Mouse (Mus musculus) midbrain, embryonic 10.5 days (tissue): Measurements from ENCODE around the gene Midn. TPM values are rescaled to one million over a fixed set of nuclear protein-coding genes. Genes with fewer than 3 reads are reported as not detected.

ENCODE experiments used
- DNase-seq: peaks from one replicate; pipeline ENCODE4 v3.0.0-alpha.2; 2017; ENCODE audit warnings: low spot score
- H3K27ac ChIP-seq: fragments of 300-500 bp; sonication (generic); replicated peaks from 2 replicates; pipeline ENCODE4 v1.5.1; 2016; ENCODE audit warnings: mild to moderate bottlenecking
- H3K27me3 ChIP-seq: fragments of 300-500 bp; sonication (generic); 2 replicates; pipeline ENCODE4 v1.6.1; 2016; ENCODE audit warnings: low read depth, mild to moderate bottlenecking; ENCODE audit not compliant: poor library complexity, severe bottlenecking
- H3K36me3 ChIP-seq: fragments of 300-500 bp; sonication (generic); 2 replicates; pipeline ENCODE4 v1.6.1; 2016; ENCODE audit warnings: mild to moderate bottlenecking, moderate library complexity
- H3K4me1 ChIP-seq: fragments of 300-500 bp; sonication (generic); 2 replicates; pipeline ENCODE4 v1.6.1; 2016
- H3K4me3 ChIP-seq: fragments of 300-500 bp; sonication (generic); 2 replicates; pipeline ENCODE4 v1.5.1; 2016; ENCODE audit warnings: mild to moderate bottlenecking, moderate library complexity
- H3K9me3 ChIP-seq: fragments of 300-500 bp; sonication (generic); replicated peaks from 2 replicates; pipeline ENCODE4 v1.6.1; 2016; ENCODE audit warnings: mild to moderate bottlenecking
- WGBS: fragments of 180-500 bp; shearing (Covaris S2); methylation state at CpG from one replicate; pipeline ENCODE4 v1.1.7; 2016; 5-methylcytosine and 5-hydroxymethylcytosine counted together
- polyA plus RNA-seq: library from polyadenylated mRNA; unstranded; fragments of >200 nt; fragmentation: Nextera tagmentation; extraction: Ambion mirVana; gene quantifications from 2 replicates; pipeline ENCODE4 v1.2.1, GENCODE M21; 2016

Midn gene
- polyA plus RNA-seq, 1 experiment from 2014 or later, result 17.8 TPM

DNA sequence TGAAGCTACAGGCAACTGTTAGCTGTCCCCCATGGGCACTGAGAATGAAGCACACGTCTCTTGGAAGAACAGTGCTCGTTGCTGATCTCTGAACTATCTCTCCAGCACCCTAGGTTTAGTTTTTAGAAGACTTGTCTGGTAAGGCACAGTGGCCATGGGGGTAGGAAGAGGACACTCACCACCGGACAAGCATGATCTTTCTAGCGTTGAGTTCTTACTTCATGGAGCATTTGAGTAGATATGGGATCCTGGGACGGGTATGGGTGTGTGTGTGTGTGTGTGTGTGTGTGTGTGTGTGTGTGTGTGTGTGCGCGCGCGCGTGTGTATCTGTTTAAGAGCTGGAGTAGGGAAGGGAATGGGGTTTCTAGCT is 7.4 kb upstream of the Midn start, which contains the start of gene Cbarp:
Gene Cbarp (minus strand): TSS at position 170 of the 370 bp plus-strand sequence.
- Histone ChIP-seq H3K27ac (peak within 1 kb of the TSS; percentile 92), H3K4me3 (peak within 1 kb of the TSS; percentile 87), H3K9me3 (no peaks in the 10 kb centered on the region), H3K36me3 (peaks cover 37% of the 10 kb centered on the region), H3K4me1 (peaks cover 91% of the 10 kb centered on the region), H3K27me3 (peaks cover 44% of the 10 kb centered on the region)
- 69% methylated on average over 10 of the region's 10 CpGs for WGBS
- DNase-seq, result no peak

DNA sequence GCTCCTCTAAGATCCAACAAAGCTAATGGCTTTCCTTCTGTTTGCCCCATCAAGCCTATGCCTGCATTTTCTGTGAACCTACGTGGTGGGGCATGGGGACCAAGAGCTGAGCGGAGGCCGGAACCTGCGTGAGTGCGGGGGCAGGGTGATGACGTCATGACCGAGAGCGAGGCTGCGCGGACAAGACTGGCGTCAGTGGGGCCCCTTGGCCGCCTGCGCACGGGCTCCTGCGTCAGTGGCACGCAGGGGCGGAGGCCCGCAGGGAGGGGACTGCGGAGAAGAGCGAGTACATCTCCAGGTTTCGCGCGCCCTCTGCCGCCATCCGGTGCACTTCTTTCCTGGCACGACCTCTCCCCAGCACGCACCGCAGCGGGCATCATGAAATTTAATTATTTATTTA is 6.8 kb upstream of the Midn start:
- H3K36me3 ChIP-seq, result peaks cover 37% of the 10 kb centered on the region
- H3K9me3 ChIP-seq, result no peaks in the 10 kb centered on the region
- peak overlapping the region; percentile 92 for H3K27ac ChIP-seq
- peak overlapping the region; percentile 84 for H3K4me3 ChIP-seq
- peaks cover 94% of the 10 kb centered on the region for H3K4me1 ChIP-seq
- peaks cover 38% of the 10 kb centered on the region for H3K27me3 ChIP-seq
- WGBS, result under 1% methylated on average over 29 of the region's 29 CpGs
- DNase-seq, result peak; percentile 93

DNA sequence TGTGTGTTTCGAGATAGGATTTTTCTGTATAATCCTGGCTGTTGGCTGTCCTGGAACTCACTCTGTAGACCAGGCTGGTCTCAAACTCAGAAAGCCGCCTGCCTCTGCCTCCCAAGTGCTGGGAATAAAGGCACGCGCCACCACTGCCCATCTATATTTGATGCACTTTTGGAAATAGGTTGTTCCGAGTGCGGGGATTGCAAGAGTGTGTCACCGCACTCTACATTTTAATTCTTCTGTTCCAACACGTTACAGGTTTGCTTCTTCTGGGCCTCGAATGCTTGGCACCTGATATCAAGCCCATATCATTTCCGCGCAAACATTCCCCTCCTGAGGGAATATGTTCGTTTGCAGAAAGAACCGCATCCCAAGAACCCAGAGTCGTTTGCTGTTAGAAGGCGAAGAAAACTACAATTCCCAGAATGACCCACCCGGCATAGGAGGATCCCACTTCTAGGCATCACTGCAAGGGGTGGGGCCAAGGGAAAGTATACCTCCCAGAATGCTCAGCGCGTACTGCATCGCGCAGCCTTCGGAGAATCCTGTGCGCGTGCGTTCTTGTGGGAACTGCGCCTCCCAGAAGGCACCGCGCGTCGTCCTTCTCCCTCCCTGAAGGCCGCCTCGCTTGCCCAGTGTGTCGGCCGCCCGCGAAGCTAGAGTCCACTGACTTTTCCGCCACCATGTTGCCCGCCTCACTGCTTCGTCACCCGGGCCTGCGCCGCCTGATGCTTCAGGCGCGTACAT is 6.1 kb upstream of the Midn start:
- peaks cover 31% of the 10 kb centered on the region for H3K27me3 ChIP-seq
- H3K4me3 ChIP-seq, result peak overlapping the region; percentile 84
- DNase-seq, result peak; percentile 94
- H3K9me3 ChIP-seq, result no peaks in the 10 kb centered on the region
- H3K27ac ChIP-seq, result peak overlapping the region; percentile 92
- H3K36me3 ChIP-seq, result peaks cover 35% of the 10 kb centered on the region
- H3K4me1 ChIP-seq, result peaks cover 94% of the 10 kb centered on the region
- 2% methylated on average over 43 of the region's 43 CpGs for WGBS

DNA sequence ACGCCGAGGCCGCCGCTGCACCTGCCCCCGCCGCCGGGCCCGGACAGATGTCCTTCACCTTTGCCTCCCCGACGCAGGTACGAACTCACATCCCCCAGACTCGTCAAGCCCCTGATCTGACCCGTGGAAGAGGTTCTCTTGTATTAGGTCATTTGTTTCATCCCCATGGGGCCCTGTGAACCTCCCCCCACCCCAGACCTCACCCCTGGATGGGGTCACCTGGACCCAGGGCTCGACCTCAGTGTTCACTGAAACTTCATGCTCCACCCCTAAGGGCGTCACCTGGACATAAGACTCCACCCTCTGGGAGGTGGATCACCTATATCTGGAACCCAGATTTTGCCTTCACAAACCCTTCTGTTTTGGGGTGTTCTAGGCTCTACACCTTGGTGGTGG is 5.5 kb upstream of the Midn start:
- Histone ChIP-seq H3K36me3 (peaks cover 35% of the 10 kb centered on the region), H3K4me1 (peaks cover 94% of the 10 kb centered on the region), H3K9me3 (no peaks in the 10 kb centered on the region), H3K27me3 (peaks cover 25% of the 10 kb centered on the region), H3K4me3 (peak overlapping the region; percentile 84), H3K27ac (peak overlapping the region; percentile 92)
- no peak for DNase-seq
- 1% methylated on average over 15 of the region's 15 CpGs for WGBS

DNA sequence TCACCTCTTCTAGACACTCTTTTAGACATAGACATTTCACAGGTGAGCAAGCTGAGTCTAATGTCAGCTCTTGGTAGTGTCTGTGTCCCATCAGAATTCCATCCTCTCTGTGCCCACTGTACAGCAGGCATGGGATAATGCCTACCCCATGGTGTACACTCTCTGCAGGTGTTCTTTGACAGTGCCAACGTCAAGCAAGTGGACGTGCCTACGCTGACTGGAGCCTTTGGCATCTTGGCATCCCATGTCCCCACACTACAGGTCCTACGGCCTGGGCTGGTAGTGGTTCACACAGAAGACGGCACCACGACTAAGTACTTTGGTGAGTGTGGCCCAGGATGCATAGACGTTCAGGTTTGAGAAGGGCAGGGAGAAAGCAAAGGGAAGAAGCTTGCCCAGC is 4.4 kb upstream of the Midn start:
- Histone ChIP-seq H3K36me3 (peaks cover 35% of the 10 kb centered on the region), H3K9me3 (no peaks in the 10 kb centered on the region), H3K27ac (no peak overlapping the region), H3K27me3 (peaks cover 16% of the 10 kb centered on the region), H3K4me1 (peaks cover 91% of the 10 kb centered on the region), H3K4me3 (peak overlapping the region; percentile 84)
- no peak for DNase-seq
- 94% methylated on average over 7 of the region's 7 CpGs for WGBS

DNA sequence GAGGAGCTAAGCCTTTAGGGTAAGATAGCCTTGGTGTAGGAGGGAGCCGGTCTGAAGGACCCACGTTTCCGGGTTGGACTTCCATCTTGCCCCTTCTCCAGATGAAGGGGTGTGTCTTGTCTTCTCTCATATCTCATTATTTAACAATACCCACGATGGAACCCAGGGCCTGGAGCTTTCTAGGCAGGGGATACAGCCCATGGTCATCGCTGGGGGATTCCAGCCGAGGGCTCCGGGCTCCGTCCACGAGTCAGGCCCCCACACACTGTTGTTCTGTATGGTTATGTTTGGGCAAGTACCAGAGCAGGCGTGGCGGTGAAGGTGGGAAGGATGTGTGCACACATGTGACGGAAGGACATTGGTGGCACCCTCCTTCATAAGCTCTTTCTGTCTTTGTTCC is 3.9 kb upstream of the Midn start:
- WGBS, result 93% methylated on average over 12 of the region's 12 CpGs
- Histone ChIP-seq H3K9me3 (no peaks in the 10 kb centered on the region), H3K4me1 (peaks cover 86% of the 10 kb centered on the region), H3K36me3 (peaks cover 35% of the 10 kb centered on the region), H3K27ac (no peak overlapping the region), H3K27me3 (peaks cover 16% of the 10 kb centered on the region), H3K4me3 (peak overlapping the region; percentile 84)
- no peak for DNase-seq

DNA sequence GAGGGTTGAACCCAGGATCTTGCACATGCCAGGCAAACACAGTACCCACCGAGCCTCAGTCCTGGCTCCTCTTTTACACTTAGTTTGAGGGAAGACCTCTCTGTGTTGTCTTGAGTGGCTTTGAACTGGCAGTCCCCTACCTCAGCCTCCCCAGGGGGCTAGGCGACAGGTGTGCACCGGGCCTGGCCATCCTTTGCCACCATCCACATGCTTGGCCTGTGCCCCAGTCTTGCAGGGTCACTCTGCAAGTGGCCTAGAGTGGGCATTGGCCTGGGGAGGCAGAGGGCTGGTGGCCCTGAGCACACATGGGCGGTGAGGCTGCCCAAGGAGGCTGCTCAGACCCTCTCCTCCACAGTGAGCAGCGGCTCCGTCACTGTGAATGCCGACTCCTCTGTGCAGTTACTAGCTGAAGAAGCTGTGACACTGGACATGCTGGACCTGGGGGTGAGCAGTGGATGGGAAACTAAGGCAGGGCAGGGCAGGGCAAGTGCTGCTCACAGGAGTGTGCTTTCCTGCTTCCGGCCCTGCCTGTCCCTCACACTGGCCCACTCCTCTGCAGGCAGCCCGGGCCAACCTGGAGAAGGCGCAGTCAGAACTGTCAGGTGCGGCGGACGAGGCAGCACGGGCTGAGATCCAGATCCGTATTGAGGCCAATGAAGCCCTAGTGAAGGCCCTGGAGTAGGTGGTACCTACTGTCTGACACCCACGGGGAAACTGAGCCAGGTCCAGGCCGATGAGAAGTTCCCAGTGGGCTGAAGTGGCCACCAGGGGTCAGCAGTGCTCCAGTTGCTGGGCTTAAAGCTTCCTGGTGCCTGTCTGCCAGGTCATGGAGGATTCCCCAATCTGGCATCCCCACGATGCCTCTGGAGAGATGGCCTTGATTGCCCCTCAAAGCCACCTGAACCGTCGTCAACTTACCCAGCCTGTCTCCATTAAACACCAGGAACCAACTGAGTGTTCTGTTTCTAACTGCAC is 2.9 kb upstream of the Midn start:
- WGBS, result 79% methylated on average over 20 of the region's 20 CpGs
- H3K4me3 ChIP-seq, result peak overlapping the region; percentile 84
- H3K27ac ChIP-seq, result peak overlapping the region; percentile 100

DNA sequence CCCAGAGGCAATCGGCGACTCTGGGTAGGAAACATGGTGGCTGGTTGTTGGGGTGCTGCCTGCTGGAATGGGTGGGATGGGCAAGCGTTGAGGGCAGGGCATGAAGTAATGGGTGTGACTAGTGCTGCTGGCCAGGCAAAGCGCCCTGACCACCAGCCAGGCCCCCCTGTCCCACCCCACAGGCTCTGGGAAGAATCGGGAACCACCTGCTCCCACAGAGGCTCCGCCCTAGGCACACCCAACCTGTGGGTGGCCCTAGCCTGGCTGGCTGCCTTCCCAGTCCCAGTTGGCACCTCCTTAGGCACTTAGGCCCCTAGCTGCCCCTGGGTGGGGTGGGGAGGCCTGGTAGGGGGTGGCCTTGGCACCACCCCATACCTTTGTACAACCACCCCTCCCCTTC is 2.2 kb upstream of the Midn start:
- no peaks in the 10 kb centered on the region for H3K27me3 ChIP-seq
- H3K4me1 ChIP-seq, result peaks cover 75% of the 10 kb centered on the region
- peak overlapping the region; percentile 100 for H3K27ac ChIP-seq
- H3K9me3 ChIP-seq, result no peaks in the 10 kb centered on the region
- peak overlapping the region; percentile 84 for H3K4me3 ChIP-seq
- DNase-seq, result no peak
- WGBS, result 86% methylated on average over 6 of the region's 6 CpGs
- peaks cover 48% of the 10 kb centered on the region for H3K36me3 ChIP-seq

More for the DNA sequence above, 2.9 kb upstream of the Midn start:
- Histone ChIP-seq H3K4me1 (peaks cover 82% of the 10 kb centered on the region), H3K36me3 (peaks cover 41% of the 10 kb centered on the region), H3K9me3 (no peaks in the 10 kb centered on the region), H3K27me3 (peaks cover 7% of the 10 kb centered on the region; the same call in 1 of the 2 replicates)
- DNase-seq, result peak; percentile 79

DNA sequence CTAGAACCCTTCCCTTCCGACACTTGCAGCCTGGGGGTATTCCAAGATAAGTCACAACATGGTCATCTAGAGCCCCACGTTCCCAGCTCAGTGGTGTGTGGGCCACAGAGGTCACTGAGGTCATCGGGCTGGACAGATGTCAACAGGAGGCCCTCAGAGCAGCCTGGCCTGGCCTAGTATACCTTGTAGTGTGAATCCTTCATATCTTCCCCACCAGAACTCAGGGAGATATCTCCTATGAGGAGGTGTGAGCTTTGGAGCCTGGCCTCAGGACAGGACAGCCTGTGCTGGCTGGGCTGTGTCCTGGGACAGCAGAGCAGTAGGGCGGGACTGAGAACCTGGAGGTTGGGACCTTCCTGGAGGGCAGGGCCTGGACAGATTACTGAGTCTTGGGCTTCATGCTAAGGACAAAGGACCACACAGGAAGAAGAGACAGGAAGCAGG is 1.5 kb upstream of the Midn start:
- H3K9me3 ChIP-seq, result no peaks in the 10 kb centered on the region
- 76% methylated on average over 4 of the region's 4 CpGs for WGBS
- no peaks in the 10 kb centered on the region for H3K27me3 ChIP-seq
- H3K4me3 ChIP-seq, result peak overlapping the region; percentile 84; the same call in 1 of the 2 replicates
- DNase-seq, result no peak
- H3K27ac ChIP-seq, result peak overlapping the region; percentile 100
- peaks cover 73% of the 10 kb centered on the region for H3K4me1 ChIP-seq
- peaks cover 55% of the 10 kb centered on the region for H3K36me3 ChIP-seq

DNA sequence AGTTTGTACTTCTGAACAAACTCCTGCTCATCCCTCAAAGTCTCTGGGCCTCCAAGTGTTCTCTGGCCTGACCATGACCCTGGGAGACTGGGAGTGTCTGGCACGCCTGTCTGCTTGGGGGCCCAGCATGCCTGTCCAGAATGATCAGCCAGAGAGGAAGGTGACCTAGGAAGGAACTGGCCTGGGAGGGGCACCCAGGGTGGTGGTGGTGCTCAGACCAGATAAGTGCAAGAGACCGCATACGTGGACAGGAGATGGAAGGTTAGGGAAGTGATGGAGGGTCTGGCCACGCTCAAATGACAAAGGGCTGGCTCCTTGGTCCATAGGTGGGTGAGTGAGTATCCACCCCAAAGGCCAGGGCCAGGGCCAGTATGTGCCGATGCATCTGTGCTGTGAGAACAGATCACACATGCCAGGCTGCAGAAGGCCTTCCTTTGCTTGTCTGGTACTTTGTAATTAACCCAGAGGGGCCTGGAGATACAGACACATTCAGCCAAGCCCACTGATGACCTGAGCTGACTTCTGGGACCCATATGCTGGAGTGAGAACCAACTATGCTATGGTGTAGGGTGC is 840 bp upstream of the Midn start:
- Histone ChIP-seq H3K4me1 (peaks cover 73% of the 10 kb centered on the region), H3K27ac (peak overlapping the region; percentile 100), H3K4me3 (peak overlapping the region; percentile 99), H3K27me3 (no peaks in the 10 kb centered on the region), H3K9me3 (no peaks in the 10 kb centered on the region), H3K36me3 (peaks cover 62% of the 10 kb centered on the region)
- no peak for DNase-seq
- WGBS, result 77% methylated on average over 5 of the region's 5 CpGs

DNA sequence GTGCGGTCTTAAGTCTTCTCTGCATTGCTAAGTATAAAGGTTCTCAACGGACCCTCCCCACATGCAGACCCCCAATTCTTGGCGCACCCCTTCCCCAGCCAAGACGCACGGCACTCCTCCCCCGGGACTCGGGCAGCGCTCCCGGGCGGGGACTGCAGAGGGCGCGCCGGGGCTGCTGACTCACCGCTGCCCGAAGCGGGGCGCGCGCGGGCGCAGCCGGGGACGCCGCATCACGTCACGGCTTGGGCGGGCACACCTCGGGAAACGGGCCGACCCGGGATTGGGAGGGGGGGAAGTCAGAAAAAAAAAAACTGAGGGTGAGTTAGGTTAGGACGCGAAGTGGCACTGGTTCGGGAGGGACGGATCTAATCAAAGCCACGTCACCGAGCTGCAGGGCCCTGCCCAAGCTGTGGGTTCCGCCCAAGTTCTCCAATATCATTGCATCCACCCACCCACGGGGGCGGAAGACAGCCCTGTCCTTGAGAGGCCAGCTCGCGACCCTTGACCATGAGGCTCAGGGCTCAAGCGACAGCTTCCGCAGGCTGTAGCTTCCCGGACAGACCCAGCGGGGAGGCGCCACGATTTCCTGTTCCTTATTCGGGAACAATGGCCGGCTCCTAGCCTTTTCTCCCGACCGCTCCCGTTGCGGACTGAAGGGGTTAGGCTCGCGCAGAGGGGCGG is 678 bp downstream of the Midn start:
- Histone ChIP-seq H3K4me3 (peak overlapping the region; percentile 99), H3K27ac (peak overlapping the region; percentile 100), H3K4me1 (peaks cover 73% of the 10 kb centered on the region), H3K9me3 (no peaks in the 10 kb centered on the region), H3K36me3 (peaks cover 72% of the 10 kb centered on the region), H3K27me3 (no peaks in the 10 kb centered on the region)
- peak; percentile 92 for DNase-seq
- WGBS, result under 1% methylated on average over 57 of the region's 57 CpGs
